Mouse (Mus musculus) cortical plate, adult 2 months (tissue): Measurements from ENCODE around the gene Slc38a6.

Source experiments
- CTCF ChIP-seq: fragments of 200-500 bp; IDR thresholded peaks from 2 replicates; pipeline ENCODE4 v1.5.1; 2011; ENCODE audit warnings: mild to moderate bottlenecking, control low read depth, low read length; ENCODE audit not compliant: insufficient read depth; ENCODE audit errors: extremely low read depth
- POLR2A ChIP-seq: fragments of 200-500 bp; IDR thresholded peaks from 2 replicates; pipeline ENCODE4 v1.6.1; 2011; ENCODE audit warnings: mild to moderate bottlenecking, low read length, control low read depth; ENCODE audit not compliant: insufficient read depth; ENCODE audit errors: extremely low read depth

GRCm38 (mm10) chr12:73332701-73333100 lies 46.1 kb downstream of the Slc38a6 start:
- no peak for TF ChIP-seq CTCF
- TF ChIP-seq POLR2A: no peak
